Mouse (Mus musculus) erythroid progenitor cell, adult 5-6 weeks (primary cell): ENCODE data around the gene Atp5j2. TPM values are rescaled to one million over a fixed set of nuclear protein-coding genes. Genes with fewer than 3 reads are reported as not detected.
A peak's percentile ranks its signal among the peaks of the same experiment; 100 is the strongest.

Experiments
- ATAC-seq: replicated peaks from 2 replicates; pipeline ENCODE4 v1.8.0; 2016; ENCODE audit warnings: moderate number of reproducible peaks, mild to moderate bottlenecking, moderate TSS enrichment, inconsistent platforms; ENCODE audit not compliant: poor library complexity, low FRiP score, severe bottlenecking
- total RNA-seq, 2 experiments: library from RNA; stranded (forward) in 1 of 2; stranded (reverse) in 1 of 2; fragments of 150-400 nt in 1 of 2; fragments of 186-747, 209-891 nt in 1 of 2; gene quantifications; 2 replicates each; pipeline versions ENCODE4 v1.2.3 to v1.2.4; 2015 to 2017; ENCODE audit warnings: low replicate concordance in 2 of 2

Atp5j2 gene
- total RNA-seq, 2 experiments from 2014 or later = 43.9 to 185 TPM

GRCm38 (mm10) chr5:145139571-145140519 lies 52.0 kb downstream of the Atp5j2 start, which contains the start of the genes Pdap1 and Bud31:
Gene Pdap1, minus strand, starts transcription at chr5:145140238.
Gene Bud31, plus strand, starts transcription at chr5:145140362.
- peak; percentile 89 for ATAC-seq

GRCm38 (mm10) chr5:145138836-145139235 lies 53.0 kb downstream of the Atp5j2 start:
- no peak for ATAC-seq

Other genes with a start within 250 kb of the Atp5j2 start
- gene Smurf1, start 226.2 kb downstream of the Atp5j2 start, total RNA-seq (2015; ENCODE audit: low replicate concordance) = not detected in 2 replicates
- gene Smurf1, start 226.2 kb downstream of the Atp5j2 start, total RNA-seq (2017; ENCODE audit: low replicate concordance) = 1.9 and 2.1 TPM in 2 replicates
- gene Gm4871, start 159.3 kb downstream of the Atp5j2 start, total RNA-seq (2015; ENCODE audit: low replicate concordance) = not detected in 2 replicates
- not detected in 2 replicates for gene Gm4871, start 159.3 kb downstream of the Atp5j2 start, total RNA-seq (2017; ENCODE audit: low replicate concordance)
- not detected in 2 replicates for gene 1700018F24Rik, start 149.1 kb downstream of the Atp5j2 start, total RNA-seq (2015; ENCODE audit: low replicate concordance)
- gene 1700018F24Rik, start 149.1 kb downstream of the Atp5j2 start, total RNA-seq (2017; ENCODE audit: low replicate concordance) = not detected in 2 replicates
- 54.9 and 76.0 TPM in 2 replicates for gene Arpc1a, start 108.2 kb downstream of the Atp5j2 start, total RNA-seq (2015; ENCODE audit: low replicate concordance)
- 17.3 and 34.7 TPM in 2 replicates for gene Arpc1a, start 108.2 kb downstream of the Atp5j2 start, total RNA-seq (2017; ENCODE audit: low replicate concordance)
- gene Kpna7, start 108.0 kb downstream of the Atp5j2 start, total RNA-seq (2015; ENCODE audit: low replicate concordance) = not detected in 2 replicates
- not detected in 2 replicates for gene Kpna7, start 108.0 kb downstream of the Atp5j2 start, total RNA-seq (2017; ENCODE audit: low replicate concordance)
- 42.8 and 47.6 TPM in 2 replicates for gene Arpc1b, start 77.8 kb downstream of the Atp5j2 start, total RNA-seq (2015; ENCODE audit: low replicate concordance)
- gene Arpc1b, start 77.8 kb downstream of the Atp5j2 start, total RNA-seq (2017; ENCODE audit: low replicate concordance) = 29.4 and 33.0 TPM in 2 replicates
- gene Pdap1, start 51.8 kb downstream of the Atp5j2 start, total RNA-seq (2015; ENCODE audit: low replicate concordance) = 33.5 and 34.4 TPM in 2 replicates
- 85.3 and 103 TPM in 2 replicates for gene Pdap1, start 51.8 kb downstream of the Atp5j2 start, total RNA-seq (2017; ENCODE audit: low replicate concordance)
- gene Bud31, start 51.7 kb downstream of the Atp5j2 start, total RNA-seq (2015; ENCODE audit: low replicate concordance) = 91.0 and 168 TPM in 2 replicates
- 128 and 139 TPM in 2 replicates for gene Bud31, start 51.7 kb downstream of the Atp5j2 start, total RNA-seq (2017; ENCODE audit: low replicate concordance)
- gene Ptcd1, start 25.0 kb downstream of the Atp5j2 start, total RNA-seq (2015; ENCODE audit: low replicate concordance) = 4.2 and 13.7 TPM in 2 replicates
- 8.1 and 8.5 TPM in 2 replicates for gene Ptcd1, start 25.0 kb downstream of the Atp5j2 start, total RNA-seq (2017; ENCODE audit: low replicate concordance)
- gene Cpsf4, start 24.8 kb downstream of the Atp5j2 start, total RNA-seq (2015; ENCODE audit: low replicate concordance) = 29.8 and 37.8 TPM in 2 replicates
- 33.1 and 36.8 TPM in 2 replicates for gene Cpsf4, start 24.8 kb downstream of the Atp5j2 start, total RNA-seq (2017; ENCODE audit: low replicate concordance)
- gene Zkscan14, start 9.8 kb upstream of the Atp5j2 start, total RNA-seq (2015; ENCODE audit: low replicate concordance) = 5.9 and 10.8 TPM in 2 replicates
- gene Zkscan14, start 9.8 kb upstream of the Atp5j2 start, total RNA-seq (2017; ENCODE audit: low replicate concordance) = 8.1 and 14.2 TPM in 2 replicates
- 3.2 and 5.0 TPM in 2 replicates for gene Zkscan5, start 12.5 kb upstream of the Atp5j2 start, total RNA-seq (2015; ENCODE audit: low replicate concordance)
- gene Zkscan5, start 12.5 kb upstream of the Atp5j2 start, total RNA-seq (2017; ENCODE audit: low replicate concordance) = 4.2 and 8.2 TPM in 2 replicates
- 21.4 and 30.6 TPM in 2 replicates for gene Zfp655, start 39.7 kb upstream of the Atp5j2 start, total RNA-seq (2015; ENCODE audit: low replicate concordance)
- 16.3 and 21.6 TPM in 2 replicates for gene Zfp655, start 39.7 kb upstream of the Atp5j2 start, total RNA-seq (2017; ENCODE audit: low replicate concordance)
- gene Zscan25, start 88.4 kb upstream of the Atp5j2 start, total RNA-seq (2015; ENCODE audit: low replicate concordance) = 2.9 and 4.2 TPM in 2 replicates
- gene Zscan25, start 88.4 kb upstream of the Atp5j2 start, total RNA-seq (2017; ENCODE audit: low replicate concordance) = not detected in 2 replicates
- gene Cyp3a57, start 153.2 kb upstream of the Atp5j2 start, total RNA-seq (2015; ENCODE audit: low replicate concordance) = not detected in 2 replicates
- not detected in 2 replicates for gene Cyp3a57, start 153.2 kb upstream of the Atp5j2 start, total RNA-seq (2017; ENCODE audit: low replicate concordance)